Mouse (Mus musculus) mature B cell (primary cell): ENCODE measurements around the gene Abcg8.

ENCODE experiments used
- in situ Hi-C: fragments of 300-500 bp; cut with MboI; formaldehyde crosslinking; loops from 2 replicates; pipeline ENCODE4 v1.14.3; 2019

Gene Abcg8

GRCm38 (mm10) chr17:84658195-84658594 is 17.9 kb upstream of the Abcg8 start:
- in situ Hi-C loops: no loop called here

- in situ Hi-C loops: no loop called here
Observed at GRCm38 (mm10) chr17:84658951-84659350, 17.2 kb upstream of the Abcg8 start.

- in situ Hi-C loops: no loop called here
Observed at GRCm38 (mm10) chr17:84665053-84665452, 11.0 kb upstream of the Abcg8 start.

- in situ Hi-C loops: no loop called here
Observed at GRCm38 (mm10) chr17:84665691-84666090, 10.4 kb upstream of the Abcg8 start.

- in situ Hi-C loops: no loop called here
Observed at GRCm38 (mm10) chr17:84667848-84668247, 8.3 kb upstream of the Abcg8 start.

GRCm38 (mm10) chr17:84672376-84673369 is 3.4 kb upstream of the Abcg8 start:
- in situ Hi-C loops: no loop called here

- in situ Hi-C loops: no loop called here
Observed at GRCm38 (mm10) chr17:84674048-84674447, 2.1 kb upstream of the Abcg8 start.

- in situ Hi-C loops: no loop called here
Observed at GRCm38 (mm10) chr17:84675204-84675603, 898 bp upstream of the Abcg8 start.

GRCm38 (mm10) chr17:84677595-84677994 is 1.5 kb downstream of the Abcg8 start:
- in situ Hi-C loops: no loop called here

- in situ Hi-C loops: no loop called here
Observed at GRCm38 (mm10) chr17:84681670-84682069, 5.6 kb downstream of the Abcg8 start.

GRCm38 (mm10) chr17:84682734-84683717 is 6.9 kb downstream of the Abcg8 start, which contains the start of gene Abcg5:
TSS of gene Abcg5 (minus strand) at chr17:84683011.
- in situ Hi-C loops: no loop called here

- in situ Hi-C loops: no loop called here
Observed at GRCm38 (mm10) chr17:84684284-84684683, 8.2 kb downstream of the Abcg8 start.

- in situ Hi-C loops: no loop called here
Observed at GRCm38 (mm10) chr17:84685286-84685685, 9.2 kb downstream of the Abcg8 start.

GRCm38 (mm10) chr17:84687994-84688393 is 11.9 kb downstream of the Abcg8 start:
- in situ Hi-C loops: no loop called here

- in situ Hi-C loops: no loop called here
Observed at GRCm38 (mm10) chr17:84688834-84689233, 12.7 kb downstream of the Abcg8 start.

GRCm38 (mm10) chr17:84689316-84689715 is 13.2 kb downstream of the Abcg8 start:
- in situ Hi-C loops: no loop called here

- in situ Hi-C loops: no loop called here
Observed at GRCm38 (mm10) chr17:84690111-84690510, 14.0 kb downstream of the Abcg8 start.

- in situ Hi-C loops: no loop called here
Observed at GRCm38 (mm10) chr17:84693741-84694140, 17.6 kb downstream of the Abcg8 start.

- in situ Hi-C loops: no loop called here
Observed at GRCm38 (mm10) chr17:84696537-84696936, 20.4 kb downstream of the Abcg8 start.

- in situ Hi-C loops: no loop called here
Observed at GRCm38 (mm10) chr17:84698727-84699126, 22.6 kb downstream of the Abcg8 start.

- in situ Hi-C loops: no loop called here
Observed at GRCm38 (mm10) chr17:84707407-84707806, 31.3 kb downstream of the Abcg8 start.

GRCm38 (mm10) chr17:84708818-84709217 is 32.7 kb downstream of the Abcg8 start:
- in situ Hi-C loops: no loop called here
